Mouse (Mus musculus) hindbrain, embryonic 10.5 days (tissue): Measurements from ENCODE around the gene Chd8. TPM values are rescaled to one million over a fixed set of nuclear protein-coding genes. Genes with fewer than 3 reads are reported as not detected.

Experiments used
- DNase-seq: peaks from one replicate; pipeline ENCODE4 v3.0.0-alpha.2; 2017; ENCODE audit warnings: low spot score
- H3K27ac ChIP-seq: fragments of 300-500 bp; sonication (generic); 2 replicates; pipeline ENCODE4 v1.5.1; 2016; ENCODE audit warnings: mild to moderate bottlenecking, moderate library complexity
- H3K27me3 ChIP-seq: fragments of 300-500 bp; sonication (generic); 2 replicates; pipeline ENCODE4 v1.6.1; 2016; ENCODE audit warnings: mild to moderate bottlenecking; ENCODE audit not compliant: poor library complexity, insufficient read depth, severe bottlenecking
- H3K36me3 ChIP-seq: fragments of 300-500 bp; sonication (generic); 2 replicates; pipeline ENCODE4 v1.6.1; 2016; ENCODE audit warnings: mild to moderate bottlenecking, moderate library complexity
- H3K4me1 ChIP-seq: fragments of 300-500 bp; sonication (generic); replicated peaks from 2 replicates; pipeline ENCODE4 v1.6.1; 2016; ENCODE audit warnings: mild to moderate bottlenecking
- H3K4me3 ChIP-seq: fragments of 300-500 bp; sonication (generic); 2 replicates; pipeline ENCODE4 v1.5.1; 2016; ENCODE audit warnings: mild to moderate bottlenecking, moderate library complexity
- H3K9me3 ChIP-seq: fragments of 300-500 bp; sonication (generic); 2 replicates; pipeline ENCODE4 v1.6.1; 2016; ENCODE audit warnings: mild to moderate bottlenecking, moderate library complexity
- WGBS: fragments of 180-500 bp; shearing (Covaris S2); methylation state at CpG from one replicate; pipeline ENCODE4 v1.1.7; 2016; 5-methylcytosine and 5-hydroxymethylcytosine counted together
- polyA plus RNA-seq: library from polyadenylated mRNA; unstranded; fragments of >200 nt; fragmentation: Nextera tagmentation; extraction: Ambion mirVana; gene quantifications from 2 replicates; pipeline ENCODE4 v1.2.1, GENCODE M21; 2016

The Chd8 gene
- polyA plus RNA-seq, 1 experiment from 2014 or later = 38.7 TPM

GRCm38 (mm10) chr14:52256311-52257175, 1.0 kb downstream of the Chd8 start:
- peaks cover 20% of the 10 kb centered on the region for H3K4me1 ChIP-seq
- peaks cover 10% of the 10 kb centered on the region for H3K36me3 ChIP-seq
- peak; percentile 7 for DNase-seq
- H3K9me3 ChIP-seq = no peaks in the 10 kb centered on the region
- peak overlapping the region; percentile 97 for H3K27ac ChIP-seq
- peak overlapping the region; percentile 94 for H3K4me3 ChIP-seq
- 11% methylated on average over 18 of the region's 18 CpGs for WGBS
- H3K27me3 ChIP-seq = no peaks in the 10 kb centered on the region

DNA sequence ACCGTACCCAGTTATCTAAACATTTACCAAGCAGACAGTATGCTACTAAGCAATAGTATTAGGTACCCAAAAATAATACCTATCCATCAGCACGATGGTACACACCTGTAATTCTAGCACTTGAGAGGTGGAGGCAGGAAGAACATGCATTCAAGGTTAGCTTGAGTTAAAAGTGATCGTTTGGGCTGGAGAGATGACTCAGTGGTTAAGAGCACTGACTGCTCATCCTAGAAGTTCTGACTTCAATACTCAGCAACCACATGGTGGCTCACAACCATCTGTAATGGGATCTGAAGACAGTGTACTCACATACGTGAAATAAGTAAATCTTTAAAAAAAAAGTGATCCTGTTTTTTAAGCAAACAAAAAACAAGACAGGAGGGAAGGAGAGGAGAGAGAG, 11.5 kb downstream of the Chd8 start:
- H3K9me3 ChIP-seq = no peaks in the 10 kb centered on the region
- H3K36me3 ChIP-seq = peaks cover 11% of the 10 kb centered on the region; the same call in 1 of the 2 replicates
- WGBS = 85% methylated on average over 4 of the region's 4 CpGs
- no peak overlapping the region for H3K4me3 ChIP-seq
- H3K27ac ChIP-seq = no peak overlapping the region
- no peaks in the 10 kb centered on the region for H3K27me3 ChIP-seq
- H3K4me1 ChIP-seq = peaks cover 16% of the 10 kb centered on the region
- no peak for DNase-seq

GRCm38 (mm10) chr14:52244690-52245042, 12.9 kb downstream of the Chd8 start:
- Histone ChIP-seq H3K27ac (peak overlapping the region; percentile 88), H3K27me3 (no peaks in the 10 kb centered on the region), H3K4me1 (peaks cover 16% of the 10 kb centered on the region), H3K4me3 (peak overlapping the region; percentile 84), H3K9me3 (no peaks in the 10 kb centered on the region), H3K36me3 (peaks cover 15% of the 10 kb centered on the region; the same call in 1 of the 2 replicates)
- 13% methylated on average over 7 of the region's 7 CpGs for WGBS
- DNase-seq = no peak

DNA sequence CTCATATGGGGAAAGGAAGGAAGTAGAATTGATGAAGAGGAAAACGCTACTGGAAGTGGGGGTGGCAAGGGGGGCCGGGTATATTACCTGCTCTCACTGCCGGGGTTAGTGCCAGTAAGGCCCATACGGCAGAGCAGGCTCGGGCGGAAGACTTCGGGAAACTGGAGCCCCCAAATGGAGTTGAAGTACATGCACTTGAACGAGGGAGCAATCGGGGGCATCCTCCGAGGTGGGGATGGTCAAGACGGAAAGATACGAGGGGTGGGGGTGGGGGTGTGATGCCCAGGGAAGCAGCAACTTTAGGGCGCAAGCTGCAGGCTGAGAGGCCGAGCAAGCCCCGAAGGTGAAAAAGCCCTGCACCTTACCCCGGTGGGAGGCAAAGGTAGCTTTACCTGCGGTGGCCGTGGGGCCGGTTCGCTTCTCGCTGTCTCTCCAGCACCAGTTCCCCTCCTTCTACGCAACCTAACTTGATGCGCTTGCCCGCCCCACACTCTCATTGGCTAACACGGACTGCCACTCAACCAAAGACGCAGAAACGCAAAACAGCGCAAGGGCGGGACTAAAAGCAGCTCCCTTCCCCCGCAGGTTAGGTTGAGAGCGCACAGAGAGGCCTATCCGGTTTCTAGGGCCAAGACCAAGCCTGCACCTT, 13.4 kb downstream of the Chd8 start:
- peak overlapping the region; percentile 88 for H3K27ac ChIP-seq
- WGBS = under 1% methylated on average over 32 of the region's 32 CpGs

DNA sequence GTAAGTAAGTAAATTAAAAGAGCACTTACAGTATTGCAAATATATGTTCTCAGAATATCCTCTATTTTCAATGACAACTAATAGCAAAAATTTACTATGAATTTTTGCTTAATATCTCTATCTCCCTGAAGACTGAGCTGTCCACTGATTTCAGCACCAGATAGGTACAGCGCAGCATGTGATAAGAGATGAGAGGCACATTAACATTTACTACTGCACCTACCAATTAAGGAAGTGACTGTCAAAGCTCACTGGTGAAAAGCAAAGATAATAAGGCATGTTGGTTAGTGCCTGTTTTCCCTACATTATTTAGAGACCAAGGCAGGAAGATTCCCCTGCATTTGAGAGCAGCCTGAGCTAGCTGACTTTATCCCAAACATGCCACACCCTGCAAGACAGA, 21.4 kb downstream of the Chd8 start:
- Histone ChIP-seq H3K36me3 (peaks cover 84% of the 10 kb centered on the region), H3K9me3 (no peaks in the 10 kb centered on the region), H3K4me3 (no peak overlapping the region), H3K4me1 (no peaks in the 10 kb centered on the region), H3K27me3 (no peaks in the 10 kb centered on the region), H3K27ac (no peak overlapping the region)
- no peak for DNase-seq
- WGBS = 95% methylated on average over 1 of the region's 1 CpGs

More for the DNA sequence above, 13.4 kb downstream of the Chd8 start:
- H3K36me3 ChIP-seq = peaks cover 16% of the 10 kb centered on the region; the same call in 1 of the 2 replicates
- no peaks in the 10 kb centered on the region for H3K9me3 ChIP-seq
- H3K4me1 ChIP-seq = peaks cover 16% of the 10 kb centered on the region
- peak; percentile 98 for DNase-seq
- H3K4me3 ChIP-seq = peak overlapping the region; percentile 84
- H3K27me3 ChIP-seq = no peaks in the 10 kb centered on the region

- Histone ChIP-seq H3K27me3 (no peaks in the 10 kb centered on the region), H3K9me3 (no peaks in the 10 kb centered on the region), H3K4me3 (no peak overlapping the region), H3K4me1 (no peaks in the 10 kb centered on the region), H3K27ac (no peak overlapping the region), H3K36me3 (peaks cover 85% of the 10 kb centered on the region)
- no peak for DNase-seq
- 95% methylated on average over 7 of the region's 7 CpGs for WGBS
These were observed 22.4 kb downstream of the Chd8 start for GRCm38 (mm10) chr14:52235165-52235564.

- Histone ChIP-seq H3K4me3 (no peak overlapping the region), H3K9me3 (no peaks in the 10 kb centered on the region), H3K36me3 (peaks cover 100% of the 10 kb centered on the region), H3K27ac (no peak overlapping the region), H3K27me3 (no peaks in the 10 kb centered on the region), H3K4me1 (no peaks in the 10 kb centered on the region)
- WGBS = 87% methylated on average over 6 of the region's 6 CpGs
- DNase-seq = no peak
These were observed 25.3 kb downstream of the Chd8 start for GRCm38 (mm10) chr14:52232249-52232648.

GRCm38 (mm10) chr14:52225972-52226371, 31.6 kb downstream of the Chd8 start:
- Histone ChIP-seq H3K9me3 (no peaks in the 10 kb centered on the region), H3K4me3 (no peak overlapping the region), H3K36me3 (peaks cover 100% of the 10 kb centered on the region), H3K27me3 (no peaks in the 10 kb centered on the region), H3K27ac (no peak overlapping the region), H3K4me1 (no peaks in the 10 kb centered on the region)
- WGBS = 90% methylated on average over 2 of the region's 2 CpGs
- DNase-seq = no peak

DNA sequence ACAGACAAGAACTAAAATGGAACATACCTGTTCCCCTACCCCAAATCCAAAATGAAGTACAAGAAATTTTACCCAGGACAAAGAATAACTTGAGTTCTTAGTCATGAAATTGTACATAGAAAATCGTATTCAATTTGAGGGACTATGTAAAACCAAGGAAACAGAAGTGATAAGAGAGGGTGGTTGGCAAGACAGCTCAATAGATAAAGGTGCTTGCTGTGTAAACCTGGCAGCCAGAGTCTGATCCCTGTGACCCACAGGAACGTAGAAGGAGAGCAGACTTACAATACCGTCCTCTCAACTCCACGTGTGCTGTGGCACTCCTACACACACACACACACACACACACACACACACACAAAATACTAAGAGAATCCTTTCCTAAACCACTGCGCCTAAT, 40.3 kb downstream of the Chd8 start:
- Histone ChIP-seq H3K27ac (no peak overlapping the region), H3K27me3 (no peaks in the 10 kb centered on the region), H3K9me3 (no peaks in the 10 kb centered on the region), H3K36me3 (peaks cover 100% of the 10 kb centered on the region), H3K4me3 (no peak overlapping the region), H3K4me1 (no peaks in the 10 kb centered on the region)
- DNase-seq = no peak
- 94% methylated on average over 5 of the region's 5 CpGs for WGBS

DNA sequence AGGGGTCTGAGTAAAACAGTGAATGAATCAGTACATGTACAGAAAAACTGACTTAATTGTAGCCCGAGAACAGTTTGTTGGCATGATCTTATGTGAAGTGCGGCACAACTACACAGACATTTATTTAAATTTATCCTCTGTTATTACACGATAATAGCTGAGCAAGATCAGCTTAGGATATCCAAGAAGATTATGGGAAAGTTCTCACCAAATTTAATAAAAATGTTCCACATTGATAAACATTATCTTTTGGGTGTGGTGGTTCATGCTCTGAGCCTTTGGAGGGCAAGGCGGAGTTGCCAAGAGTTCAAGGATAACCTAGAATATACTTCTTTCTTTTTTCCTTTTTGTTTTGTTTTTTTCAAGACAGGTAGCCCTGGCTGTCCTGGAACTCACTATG, 58.2 kb downstream of the Chd8 start:
- no peak overlapping the region for H3K27ac ChIP-seq
- WGBS = 96% methylated on average over 4 of the region's 4 CpGs
- H3K27me3 ChIP-seq = no peaks in the 10 kb centered on the region
- peaks cover 27% of the 10 kb centered on the region for H3K4me1 ChIP-seq
- H3K9me3 ChIP-seq = no peaks in the 10 kb centered on the region
- H3K36me3 ChIP-seq = peaks cover 65% of the 10 kb centered on the region
- DNase-seq = no peak
- H3K4me3 ChIP-seq = no peak overlapping the region

- no peaks in the 10 kb centered on the region for H3K27me3 ChIP-seq
- DNase-seq = peak; percentile 11
- 29% methylated on average over 3 of the region's 3 CpGs for WGBS
- peaks cover 27% of the 10 kb centered on the region for H3K4me1 ChIP-seq
- H3K27ac ChIP-seq = peak overlapping the region; percentile 98; the same call in 1 of the 2 replicates
- H3K36me3 ChIP-seq = peaks cover 63% of the 10 kb centered on the region
- no peaks in the 10 kb centered on the region for H3K9me3 ChIP-seq
- peak overlapping the region; percentile 93 for H3K4me3 ChIP-seq
These were observed 59.4 kb downstream of the Chd8 start for GRCm38 (mm10) chr14:52198141-52198540.

DNA sequence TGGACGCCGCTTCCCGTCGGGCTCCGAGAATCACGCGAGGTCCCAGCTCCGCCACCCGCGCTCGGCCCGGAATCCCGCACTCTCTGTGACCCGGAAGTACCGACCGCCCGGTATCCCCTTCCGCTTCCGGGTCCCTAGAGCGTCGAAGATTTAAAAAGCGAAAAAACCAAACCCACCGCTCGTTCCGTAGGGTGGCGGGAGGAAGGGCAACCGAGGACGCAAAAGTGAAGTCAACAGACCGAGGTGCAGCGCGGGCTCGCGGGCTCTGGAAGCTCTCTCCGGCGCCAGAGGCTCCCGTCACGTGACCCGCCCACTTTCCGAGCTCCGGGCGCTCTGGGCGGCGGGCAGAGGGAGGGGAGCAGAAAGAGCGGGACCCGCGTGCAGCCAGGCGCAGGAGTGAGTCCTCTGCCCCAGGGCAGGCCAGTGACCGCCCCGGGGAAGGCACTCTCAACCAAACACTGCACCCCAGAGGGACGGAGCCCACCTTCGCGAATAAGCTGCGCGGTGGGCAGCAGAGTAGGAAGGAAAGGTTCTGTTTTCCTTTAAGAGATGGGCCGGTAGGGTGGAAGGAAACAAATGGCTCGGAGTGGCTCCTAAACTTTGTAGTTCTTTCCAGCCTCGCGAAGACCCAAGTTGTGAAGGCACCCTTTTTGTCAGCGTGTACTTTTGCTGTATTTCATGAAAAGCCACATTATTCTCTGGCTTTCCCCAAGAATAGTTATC, 60.3 kb downstream of the Chd8 start, which contains the start of gene Supt16:
Gene Supt16, minus strand, starts transcription at position 261 of the 723 bp plus-strand sequence.
- peak within 1 kb of the TSS; percentile 98 for H3K27ac ChIP-seq
- peaks cover 27% of the 10 kb centered on the region for H3K4me1 ChIP-seq
- no peaks in the 10 kb centered on the region for H3K27me3 ChIP-seq
- peaks cover 63% of the 10 kb centered on the region for H3K36me3 ChIP-seq
- no peaks in the 10 kb centered on the region for H3K9me3 ChIP-seq
- under 1% methylated on average over 59 of the region's 59 CpGs for WGBS
- DNase-seq = peak; percentile 88
- H3K4me3 ChIP-seq = peak within 1 kb of the TSS; percentile 93
